Mouse (Mus musculus) erythroblast, adult 5-6 weeks (primary cell): ENCODE data around the gene Cdc14a. TPM values are rescaled to one million over a fixed set of nuclear protein-coding genes. Genes with fewer than 3 reads are reported as not detected.

Source experiments
- ATAC-seq: replicated peaks from 2 replicates; pipeline ENCODE4 v1.8.0; 2016; ENCODE audit warnings: moderate number of reproducible peaks, mild to moderate bottlenecking, moderate TSS enrichment, inconsistent platforms; ENCODE audit not compliant: poor library complexity, low FRiP score, severe bottlenecking
- total RNA-seq, 2 experiments: library from RNA; stranded (forward) in 1 of 2; stranded (reverse) in 1 of 2; fragments of 150-400 nt in 1 of 2; fragments of 200-764, 138-1000 nt in 1 of 2; gene quantifications; 2 replicates each; pipeline versions ENCODE4 v1.2.3 to v1.2.4; 2015 to 2017; ENCODE audit warnings: low replicate concordance in 2 of 2

Gene Cdc14a
- total RNA-seq, 2 experiments from 2014 or later: 16.9 to 18.0 TPM

DNA sequence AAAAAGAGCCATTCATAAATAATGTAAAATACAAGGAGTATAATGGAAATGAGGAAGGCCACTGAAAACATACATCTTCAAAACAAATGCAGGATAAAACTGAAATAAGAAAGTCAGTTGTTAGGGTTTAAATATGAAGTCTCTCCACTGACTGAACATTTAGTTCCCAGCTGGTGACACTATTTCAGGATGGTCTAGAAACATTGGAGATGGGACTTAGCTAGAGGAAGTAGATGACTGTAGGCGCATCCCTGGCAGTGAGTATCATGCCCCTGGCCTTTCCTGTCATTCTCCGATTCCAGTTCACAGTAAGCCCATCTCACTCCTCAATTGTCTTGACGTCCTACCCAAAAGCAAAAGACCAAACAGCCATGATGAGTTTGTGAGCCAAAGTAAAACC lies 190.3 kb downstream of the Cdc14a start:
- ATAC-seq: no peak

DNA sequence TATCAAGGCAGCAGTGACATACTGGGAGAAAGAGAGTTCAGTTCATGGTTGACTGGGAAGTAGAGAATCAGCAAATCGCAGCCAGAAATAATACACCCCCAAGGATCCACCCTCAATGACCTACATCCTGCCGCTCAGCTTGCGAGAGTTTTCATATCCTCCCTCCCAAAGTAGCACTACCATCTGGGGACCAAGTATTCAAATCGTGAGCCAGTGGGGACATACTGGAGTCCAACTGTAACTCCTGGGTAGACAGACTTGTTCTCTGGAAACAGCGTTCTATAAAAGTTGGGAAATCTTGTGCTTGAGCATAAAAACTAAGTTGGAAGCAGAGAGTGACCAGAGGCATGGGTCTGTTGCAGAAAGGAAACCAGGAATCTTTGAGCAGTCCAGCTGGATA lies 191.1 kb downstream of the Cdc14a start:
- no peak for ATAC-seq

DNA sequence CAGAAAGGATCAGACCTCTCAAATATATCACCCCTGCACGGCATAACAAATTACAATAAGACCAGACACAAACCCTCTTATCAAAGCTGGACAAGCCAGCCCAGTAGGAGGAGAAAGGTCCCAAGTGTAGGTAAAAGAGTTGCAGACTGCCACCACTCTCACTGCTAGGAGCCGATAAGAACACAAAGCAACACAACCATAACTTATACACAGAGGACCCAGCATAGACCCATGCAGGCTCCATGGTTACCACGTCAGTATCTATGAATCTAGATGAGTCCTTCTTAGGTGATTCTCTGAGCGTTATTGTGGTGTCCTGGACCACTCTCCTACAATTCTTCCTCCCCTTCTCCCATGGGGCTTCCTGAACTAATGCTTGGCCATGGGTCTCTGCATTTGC lies 194.5 kb downstream of the Cdc14a start:
- ATAC-seq: no peak

DNA sequence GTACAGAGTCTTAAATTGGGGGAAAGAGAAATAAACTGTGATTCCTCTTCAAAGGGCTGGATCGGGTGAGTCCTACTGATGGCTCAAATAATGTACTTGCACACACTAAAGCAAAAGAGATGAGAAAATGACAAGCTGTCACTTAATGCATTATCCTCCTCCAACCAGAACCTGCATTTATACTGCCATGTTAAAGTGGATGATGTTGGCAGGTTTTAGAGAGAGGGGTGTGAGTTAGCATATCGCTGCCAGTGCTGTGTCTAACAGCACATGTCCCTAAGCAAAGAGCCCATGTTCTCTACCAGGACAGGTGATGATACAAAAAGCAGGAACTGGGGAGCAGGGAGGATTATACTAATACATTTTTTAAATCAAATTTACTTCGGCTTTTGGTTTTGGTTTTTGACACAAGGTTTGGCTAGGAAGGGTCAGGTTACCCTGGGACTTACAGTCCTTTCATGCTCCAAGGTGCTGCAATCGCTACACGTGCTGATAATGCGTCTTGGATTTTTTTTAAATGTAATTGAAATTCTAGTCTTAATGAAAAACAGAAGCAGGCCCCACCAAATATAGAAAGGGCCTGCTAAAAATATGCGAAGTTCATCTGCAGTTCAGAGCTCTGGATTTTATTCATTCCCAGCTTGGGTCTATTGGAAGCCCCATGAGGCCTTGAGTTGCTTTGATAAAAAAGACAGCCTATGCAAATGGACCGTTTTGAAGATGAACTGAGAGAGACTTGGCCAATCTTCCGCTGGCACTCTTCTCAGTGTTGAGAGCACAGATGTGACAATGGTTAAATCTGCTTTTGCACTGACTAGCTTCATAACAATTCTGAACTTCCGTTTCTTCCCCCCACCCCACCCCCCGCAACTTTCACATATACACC lies 195.2 kb downstream of the Cdc14a start:
- no peak for ATAC-seq

DNA sequence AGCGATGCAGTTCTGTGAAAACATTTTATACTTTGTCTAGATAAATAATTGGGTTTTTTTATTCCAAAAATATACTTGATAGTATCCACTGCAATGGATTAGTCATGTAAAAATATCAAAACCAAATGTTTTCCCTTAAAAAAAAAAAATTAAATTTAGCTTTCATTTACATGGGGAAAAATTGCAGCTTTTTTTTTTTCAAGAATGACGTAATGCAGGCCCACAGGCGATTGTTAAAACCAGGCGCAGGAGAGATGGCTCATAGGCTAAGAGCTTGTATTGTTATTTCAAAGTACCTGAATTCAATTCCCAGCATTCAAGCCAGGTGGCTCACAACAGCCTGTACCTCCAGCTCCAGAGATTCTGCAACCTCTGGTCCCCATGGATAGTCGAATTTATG lies 196.4 kb downstream of the Cdc14a start:
- ATAC-seq: no peak

DNA sequence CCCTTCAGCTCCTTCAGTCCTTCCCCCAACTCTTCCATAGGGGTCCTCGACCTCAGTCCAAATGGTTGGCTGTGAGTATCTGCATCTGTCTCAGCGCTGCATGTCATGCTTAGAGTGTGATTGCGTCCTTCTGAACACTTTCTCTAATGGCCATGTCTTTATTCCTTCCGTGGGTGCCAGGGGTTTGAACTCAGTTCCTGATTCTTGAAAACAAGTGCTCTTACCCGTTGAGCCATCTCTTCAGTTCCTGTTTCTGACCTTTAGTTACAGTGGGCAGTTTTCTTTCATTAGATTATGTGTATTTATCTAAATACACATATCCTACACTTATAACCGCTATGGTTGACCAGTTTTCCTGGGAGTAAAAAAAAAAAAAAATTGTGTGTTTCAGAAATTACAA lies 196.9 kb downstream of the Cdc14a start:
- ATAC-seq: no peak

Other genes with a start within 250 kb of the Cdc14a start
- not detected in 2 replicates for gene Gpr88, start 170.5 kb downstream of the Cdc14a start, total RNA-seq (2015; ENCODE audit: low replicate concordance)
- not detected in 2 replicates for gene Gpr88, start 170.5 kb downstream of the Cdc14a start, total RNA-seq (2017; ENCODE audit: low replicate concordance)
- 1.5 and 13.6 TPM in 2 replicates for gene Rtca, start 84.2 kb upstream of the Cdc14a start, total RNA-seq (2015; ENCODE audit: low replicate concordance)
- 5.6 and 5.8 TPM in 2 replicates for gene Rtca, start 84.2 kb upstream of the Cdc14a start, total RNA-seq (2017; ENCODE audit: low replicate concordance)
- gene Dbt, start 89.0 kb upstream of the Cdc14a start, total RNA-seq (2015; ENCODE audit: low replicate concordance): 3.3 and 7.9 TPM in 2 replicates
- 3.3 and 10.1 TPM in 2 replicates for gene Dbt, start 89.0 kb upstream of the Cdc14a start, total RNA-seq (2017; ENCODE audit: low replicate concordance)
- gene Lrrc39, start 138.9 kb upstream of the Cdc14a start, total RNA-seq (2015; ENCODE audit: low replicate concordance): 1.5 and 8.8 TPM in 2 replicates
- gene Lrrc39, start 138.9 kb upstream of the Cdc14a start, total RNA-seq (2017; ENCODE audit: low replicate concordance): 14.0 and 19.0 TPM in 2 replicates
- 10.7 and 16.3 TPM in 2 replicates for gene Sass6, start 170.9 kb upstream of the Cdc14a start, total RNA-seq (2015; ENCODE audit: low replicate concordance)
- gene Sass6, start 170.9 kb upstream of the Cdc14a start, total RNA-seq (2017; ENCODE audit: low replicate concordance): 19.8 and 31.5 TPM in 2 replicates
- 0.38 and 13.2 TPM in 2 replicates for gene Trmt13, start 190.6 kb upstream of the Cdc14a start, total RNA-seq (2015; ENCODE audit: low replicate concordance)
- 10.1 and 10.7 TPM in 2 replicates for gene Trmt13, start 190.6 kb upstream of the Cdc14a start, total RNA-seq (2017; ENCODE audit: low replicate concordance)
- 27.6 and 28.4 TPM in 2 replicates for gene Mfsd14a, start 238.6 kb upstream of the Cdc14a start, total RNA-seq (2015; ENCODE audit: low replicate concordance)
- gene Mfsd14a, start 238.6 kb upstream of the Cdc14a start, total RNA-seq (2017; ENCODE audit: low replicate concordance): 12.5 and 16.7 TPM in 2 replicates